Mouse (Mus musculus) heart, postnatal 0 days (tissue): Measurements from ENCODE around the gene 4933430I17Rik. TPM values are rescaled to one million over a fixed set of nuclear protein-coding genes. Genes with fewer than 3 reads are reported as not detected.
A peak's percentile ranks its signal among the peaks of the same experiment; 100 is the strongest.

Experiments used
- ATAC-seq: fragments of 200-750 bp; cut with Nextera tagmentation; 2 replicates; pipeline ENCODE4 v1.8.0; 2017; ENCODE audit warnings: low read depth, moderate number of reproducible peaks, moderate library complexity; ENCODE audit not compliant: insufficient read depth
- DNase-seq: peaks from one replicate; pipeline ENCODE4 v3.0.0-alpha.2; 2016; ENCODE audit warnings: low spot score
- H3K27ac ChIP-seq: fragments of 300-500 bp; sonication (generic); 2 replicates; pipeline ENCODE4 v1.5.1; 2014; ENCODE audit warnings: low read depth, mild to moderate bottlenecking
- H3K27me3 ChIP-seq: fragments of 300-500 bp; sonication (generic); 2 replicates; pipeline ENCODE4 v1.6.1; 2014; ENCODE audit warnings: low read length, mixed read lengths; ENCODE audit not compliant: control insufficient read depth, insufficient read depth
- H3K36me3 ChIP-seq: fragments of 300-500 bp; sonication (generic); replicated peaks from 2 replicates; pipeline ENCODE4 v1.6.1; 2014; ENCODE audit warnings: low read length, mixed read lengths; ENCODE audit not compliant: control insufficient read depth, insufficient read depth
- H3K4me1 ChIP-seq: fragments of 300-500 bp; sonication (generic); 2 replicates; pipeline ENCODE4 v1.6.1; 2014; ENCODE audit warnings: antibody characterized with exemption; ENCODE audit not compliant: control insufficient read depth, insufficient read depth
- H3K4me2 ChIP-seq: fragments of 300-500 bp; sonication (generic); 2 replicates; pipeline ENCODE4 v1.6.1; 2014; ENCODE audit warnings: low read depth, mild to moderate bottlenecking, low read length, moderate library complexity
- H3K4me3 ChIP-seq: fragments of 300-500 bp; sonication (generic); 2 replicates; pipeline ENCODE4 v1.5.1; 2014; ENCODE audit warnings: low read depth, low read length
- H3K9ac ChIP-seq: fragments of 300-500 bp; sonication (generic); replicated peaks from 2 replicates; pipeline ENCODE4 v1.6.1; 2014; ENCODE audit warnings: low read depth, low read length, mixed read lengths
- H3K9me3 ChIP-seq: fragments of 300-500 bp; sonication (generic); replicated peaks from 2 replicates; pipeline ENCODE4 v1.6.1; 2016; ENCODE audit warnings: low read length; ENCODE audit not compliant: control insufficient read depth
- CTCF ChIP-seq: IDR thresholded peaks from 2 replicates; pipeline ENCODE4 v1.5.1; 2016; ENCODE audit warnings: antibody characterized with exemption, control low read depth, low read depth
- EP300 ChIP-seq: IDR thresholded peaks from 2 replicates; pipeline ENCODE4 v1.6.1; 2016; ENCODE audit warnings: antibody characterized with exemption, low read depth
- WGBS: fragments of 180-500 bp; shearing (Covaris S2); extraction: QIAGEN DNeasy Blood & Tissue Kit; methylation state at CpG from one replicate; pipeline ENCODE4 v1.1.7; 2014; 5-methylcytosine and 5-hydroxymethylcytosine counted together
- polyA plus RNA-seq: library from polyadenylated mRNA; unstranded; fragments of >200 nt; fragmentation: Nextera tagmentation; extraction: Ambion mirVana; gene quantifications from 2 replicates; pipeline ENCODE4 v1.2.1, GENCODE M21; 2015
- total RNA-seq: library from RNA; depleted of rRNA; stranded (reverse); fragments of >200 nt; gene quantifications from 2 replicates; pipeline ENCODE4 v1.2.3, GENCODE M21; 2014; ENCODE audit warnings: low replicate concordance

Gene 4933430I17Rik
- total and polyA plus RNA-seq, 2 experiments from 2014 or later = 0.16 TPM; not detected in 1

DNA sequence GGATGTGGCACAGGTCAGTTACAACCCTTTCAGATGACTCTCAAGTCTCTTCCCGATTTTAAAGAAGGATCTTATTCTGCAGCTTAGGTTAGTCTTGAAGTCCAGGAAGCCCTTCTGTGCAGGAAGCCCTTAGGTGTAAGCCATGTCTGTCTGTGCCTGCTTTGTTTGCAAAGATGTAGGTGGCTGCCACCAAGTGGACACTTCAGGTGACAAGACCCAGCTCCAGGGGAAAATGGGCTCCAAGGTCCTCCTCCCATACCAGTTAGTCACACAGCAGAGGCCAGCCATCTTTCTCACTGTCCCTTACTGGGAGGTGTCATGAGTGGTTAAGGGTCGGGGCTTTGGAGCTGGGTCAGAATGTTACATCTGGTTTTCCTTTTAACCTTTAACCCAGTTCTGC is 18.4 kb upstream of the 4933430I17Rik start:
- DNase-seq = peak; percentile 48

GRCm38 (mm10) chr4:62508839-62509238 is 16.3 kb upstream of the 4933430I17Rik start:
- ATAC-seq = no peak
- H3K4me3 ChIP-seq = no peak overlapping the region
- TF ChIP-seq EP300 (no peak), CTCF (no peak)
- H3K27ac ChIP-seq = no peak overlapping the region
- H3K9ac ChIP-seq = no peak overlapping the region
- H3K9me3 ChIP-seq = no peaks in the 10 kb centered on the region
- WGBS = 73% methylated on average over 5 of the region's 5 CpGs
- no peaks in the 10 kb centered on the region for H3K4me1 ChIP-seq
- H3K36me3 ChIP-seq = peaks cover 60% of the 10 kb centered on the region
- DNase-seq = no peak
- no peaks in the 10 kb centered on the region for H3K27me3 ChIP-seq
- no peak overlapping the region for H3K4me2 ChIP-seq

More for the DNA sequence above, 18.4 kb upstream of the 4933430I17Rik start:
- H3K9me3 ChIP-seq = no peaks in the 10 kb centered on the region
- H3K36me3 ChIP-seq = peaks cover 39% of the 10 kb centered on the region
- no peak overlapping the region for H3K4me3 ChIP-seq
- ATAC-seq = no peak
- H3K27me3 ChIP-seq = no peaks in the 10 kb centered on the region
- H3K9ac ChIP-seq = no peak overlapping the region
- TF ChIP-seq EP300 = no peak
- TF ChIP-seq CTCF = peak; percentile 61
- H3K4me1 ChIP-seq = peaks cover 7% of the 10 kb centered on the region; the same call in 1 of the 2 replicates
- no peak overlapping the region for H3K4me2 ChIP-seq
- no peak overlapping the region for H3K27ac ChIP-seq
- WGBS = 36% methylated on average over 2 of the region's 2 CpGs

DNA sequence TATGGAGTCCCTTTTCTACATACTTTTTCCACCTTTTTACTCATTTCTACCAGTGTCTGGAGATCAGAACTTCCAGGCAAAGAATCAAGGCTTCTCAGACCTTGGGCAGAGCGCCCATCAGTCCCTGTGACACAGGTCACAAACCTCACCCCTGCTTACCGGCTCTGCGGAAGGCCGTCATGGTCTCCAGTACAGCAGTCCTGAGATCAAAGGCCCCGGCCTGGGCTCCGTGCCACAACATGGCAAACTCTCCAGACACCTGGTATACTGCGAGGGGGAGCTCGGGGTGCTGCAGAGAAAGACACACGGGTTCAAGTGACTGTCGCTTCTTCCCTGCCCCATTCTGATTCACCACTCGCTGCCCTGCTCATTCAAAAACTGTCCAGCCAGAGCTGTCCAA is 15.2 kb upstream of the 4933430I17Rik start:
- TF ChIP-seq CTCF = no peak
- TF ChIP-seq EP300 = no peak
- no peak overlapping the region for H3K27ac ChIP-seq
- no peak overlapping the region for H3K9ac ChIP-seq
- no peaks in the 10 kb centered on the region for H3K27me3 ChIP-seq
- no peak for ATAC-seq
- no peak overlapping the region for H3K4me3 ChIP-seq
- no peaks in the 10 kb centered on the region for H3K4me1 ChIP-seq
- 81% methylated on average over 11 of the region's 11 CpGs for WGBS
- no peak overlapping the region for H3K4me2 ChIP-seq
- no peaks in the 10 kb centered on the region for H3K9me3 ChIP-seq
- no peak for DNase-seq
- H3K36me3 ChIP-seq = peaks cover 62% of the 10 kb centered on the region

GRCm38 (mm10) chr4:62513998-62514506 is 11.1 kb upstream of the 4933430I17Rik start:
- Histone ChIP-seq H3K4me2 (no peak overlapping the region), H3K27ac (no peak overlapping the region), H3K27me3 (no peaks in the 10 kb centered on the region), H3K36me3 (peaks cover 50% of the 10 kb centered on the region), H3K4me3 (no peak overlapping the region), H3K9me3 (no peaks in the 10 kb centered on the region), H3K9ac (no peak overlapping the region), H3K4me1 (peaks cover 22% of the 10 kb centered on the region)
- DNase-seq (no peak), ATAC-seq (no peak)
- WGBS = 50% methylated on average over 11 of the region's 11 CpGs
- TF ChIP-seq EP300 (no peak), CTCF (no peak)

- Histone ChIP-seq H3K4me3 (no peak overlapping the region), H3K9ac (no peak overlapping the region), H3K4me1 (peaks cover 23% of the 10 kb centered on the region), H3K9me3 (no peaks in the 10 kb centered on the region), H3K27ac (0 out of 2 replicates have a peak overlapping the region, but pooled peaks have one; percentile 77), H3K4me2 (no peak overlapping the region), H3K36me3 (peaks cover 41% of the 10 kb centered on the region), H3K27me3 (no peaks in the 10 kb centered on the region)
- DNase-seq (no peak), ATAC-seq (no peak)
- TF ChIP-seq CTCF = no peak
- TF ChIP-seq EP300 = no peak
- 82% methylated on average over 7 of the region's 7 CpGs for WGBS
Measured at GRCm38 (mm10) chr4:62514995-62515394, 10.2 kb upstream of the 4933430I17Rik start.

DNA sequence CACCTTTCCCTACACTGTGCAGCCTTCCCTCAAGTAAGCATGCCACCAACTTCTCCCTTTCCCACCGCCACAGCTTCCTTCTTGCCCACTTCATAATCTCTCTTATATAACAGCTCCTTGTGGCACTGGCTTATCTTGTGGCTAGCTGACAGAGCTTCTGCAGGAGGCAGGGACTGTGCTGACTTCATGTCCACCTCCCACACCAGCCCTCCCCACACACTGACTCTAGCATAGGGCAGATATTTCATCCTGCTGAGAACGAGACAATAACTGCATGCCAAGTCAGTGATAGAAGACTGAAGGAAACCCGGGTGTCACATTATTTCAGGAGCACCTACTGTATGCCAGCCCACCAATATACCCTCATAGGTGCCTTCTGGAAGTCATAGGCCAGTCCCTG is 9.7 kb upstream of the 4933430I17Rik start:
- 47% methylated on average over 3 of the region's 3 CpGs for WGBS
- Histone ChIP-seq H3K27me3 (no peaks in the 10 kb centered on the region), H3K4me3 (no peak overlapping the region), H3K4me1 (peaks cover 23% of the 10 kb centered on the region), H3K9ac (no peak overlapping the region; the same call in 1 of the 2 replicates), H3K4me2 (0 out of 2 replicates have a peak overlapping the region, but pooled peaks have one; percentile 22), H3K27ac (peak overlapping the region; percentile 77), H3K36me3 (peaks cover 36% of the 10 kb centered on the region), H3K9me3 (no peaks in the 10 kb centered on the region)
- TF ChIP-seq EP300 (no peak), CTCF (no peak)
- no peak for DNase-seq
- ATAC-seq = no peak
